20 mouse cellular contexts compared by ENCODE assay signal in genomic region chr14:22546676-22546984, GRCm38 (mm10).
A peak's percentile ranks its signal among the peaks of the same experiment; 100 is the strongest.
DNase-seq lines count a peak whose midpoint lies in the region; ATAC-seq and TF ChIP-seq lines count a peak whose summit lies in the region.
"Had no signal": no experiment of that assay in that cellular context is flagged by ENCODE, and none has a peak within 500 bp of the region (broad histone marks: within the 10 kb centered on the region; RNA-seq: fewer than 3 reads in every experiment).

No protein-coding gene starts in this region.

- peak; percentile 75 for ATAC-seq in midbrain, embryonic 12.5 days (ENCODE audit: low FRiP score, low read depth)

- H3K36me3 ChIP-seq in midbrain, embryonic 12.5 days: no peaks in the 10 kb centered on the region
- H3K36me3 ChIP-seq: limb, embryonic 13.5 days; liver, embryonic 13.5 days; lung, embryonic 15.5 days had no signal

- WGBS in midbrain, embryonic 12.5 days: 28% methylated on average over 4 of the region's 4 CpGs

- DNase-seq in heart, adult 11 months: peak; percentile 76
- no peak for DNase-seq in heart, adult 18-20 months
- DNase-seq in brain, embryonic 14.5 days (ENCODE audit: low read depth): peak; percentile 39
- peak; percentile 57 for DNase-seq in embryo, embryonic 11 days
- DNase-seq in cerebellum, adult 8-10 months: no peak
- DNase-seq in ovary, adult 18-20 months (ENCODE audit: low spot score): no peak
- DNase-seq in heart, adult 8-10 months (ENCODE audit: low spot score): no peak
- DNase-seq: adrenal gland, postnatal 36 days; cerebellum, adult 18-20 months; gastrocnemius, postnatal 36 days; heart, postnatal 10 days; kidney, adult 18-20 months; layer of hippocampus, postnatal 36 days; liver, embryonic 13.5 days; right cerebral cortex, adult 18-20 months had no signal

- TF ChIP-seq POLR2A in brain, embryonic 14.5 days (IDR thresholded peaks at IDR 0.05; ENCODE audit: borderline replicate concordance, extremely low read depth, insufficient read depth, insufficient read length, poor library complexity, severe bottlenecking): no peak

- no peak overlapping the region for H3K4me3 ChIP-seq in midbrain, embryonic 12.5 days
- H3K4me3 ChIP-seq: limb, embryonic 13.5 days; liver, embryonic 13.5 days; lung, embryonic 15.5 days had no signal

- TF ChIP-seq CTCF in brain, embryonic 14.5 days (IDR thresholded peaks at IDR 0.05; ENCODE audit: borderline replicate concordance, extremely low read depth, insufficient read depth, insufficient read length): no peak

- peaks cover 21% of the 10 kb centered on the region for H3K4me1 ChIP-seq in midbrain, embryonic 12.5 days
- H3K4me1 ChIP-seq: liver, embryonic 13.5 days; lung, embryonic 15.5 days had no signal

- no peak overlapping the region for H3K27ac ChIP-seq in midbrain, embryonic 12.5 days (replicated peaks)
- H3K27ac ChIP-seq: kidney, postnatal 0 days; limb, embryonic 13.5 days; liver, embryonic 13.5 days; lung, embryonic 15.5 days had no signal

- peaks cover 14% of the 10 kb centered on the region for H3K27me3 ChIP-seq in midbrain, embryonic 12.5 days
- H3K27me3 ChIP-seq: limb, embryonic 13.5 days; liver, embryonic 13.5 days; lung, embryonic 15.5 days had no signal

- no peak overlapping the region for H3K9ac ChIP-seq in midbrain, embryonic 12.5 days (replicated peaks)
- H3K9ac ChIP-seq: limb, embryonic 13.5 days; liver, embryonic 13.5 days; lung, embryonic 15.5 days had no signal

- H3K4me2 ChIP-seq in midbrain, embryonic 12.5 days (replicated peaks): no peak overlapping the region
- H3K4me2 ChIP-seq: heart, embryonic 11.5 days; limb, embryonic 13.5 days; liver, embryonic 13.5 days; lung, embryonic 15.5 days had no signal

- no peaks in the 10 kb centered on the region for H3K9me3 ChIP-seq in midbrain, embryonic 12.5 days
- H3K9me3 ChIP-seq: limb, embryonic 13.5 days; liver, embryonic 13.5 days; lung, embryonic 15.5 days had no signal

Comparison
In these comparisons a context has a peak if more than half of its experiments do, and no peak if none do; other contexts are left out.
1. DNase-seq: peak in heart, adult 11 months (single experiment), brain, embryonic 14.5 days (single experiment) and embryo, embryonic 11 days (single experiment); none in heart, adult 18-20 months (0 of 2), cerebellum, adult 8-10 months (single experiment), ovary, adult 18-20 months (single experiment) and heart, adult 8-10 months (single experiment).